Mouse (Mus musculus) midbrain, postnatal 0 days (tissue): ENCODE data around the gene Apbb2. TPM values are rescaled to one million over a fixed set of nuclear protein-coding genes. Genes with fewer than 3 reads are reported as not detected.

Source experiments
- ATAC-seq: fragments of 200-750 bp; cut with Nextera tagmentation; 2 replicates; pipeline ENCODE4 v1.8.0; 2017; ENCODE audit warnings: moderate number of reproducible peaks, mild to moderate bottlenecking, moderate TSS enrichment, moderate library complexity; ENCODE audit not compliant: low FRiP score
- DNase-seq: peaks from one replicate; pipeline ENCODE4 v3.0.0-alpha.2; 2015; ENCODE audit warnings: low spot score
- H3K27ac ChIP-seq: fragments of 300-500 bp; sonication (generic); 2 replicates; pipeline ENCODE4 v1.5.1; 2014; ENCODE audit warnings: low read depth, mild to moderate bottlenecking, low read length, mixed read lengths
- H3K27me3 ChIP-seq: fragments of 300-500 bp; sonication (generic); 2 replicates; pipeline ENCODE4 v1.6.1; 2014; ENCODE audit warnings: low read length, control low read depth, mixed read lengths; ENCODE audit not compliant: insufficient read depth
- H3K36me3 ChIP-seq: fragments of 300-500 bp; sonication (generic); 2 replicates; pipeline ENCODE4 v1.6.1; 2014; ENCODE audit warnings: low read length, control low read depth, mixed read lengths; ENCODE audit not compliant: insufficient read depth
- H3K4me1 ChIP-seq: fragments of 300-500 bp; sonication (generic); 2 replicates; pipeline ENCODE4 v1.6.1; 2014; ENCODE audit warnings: mild to moderate bottlenecking, control low read depth, antibody characterized with exemption, low read length, mixed read lengths; ENCODE audit not compliant: insufficient read depth
- H3K4me2 ChIP-seq: fragments of 300-500 bp; sonication (generic); 2 replicates; pipeline ENCODE4 v1.6.1; 2014; ENCODE audit warnings: low read depth, mild to moderate bottlenecking, low read length, mixed read lengths; ENCODE audit not compliant: poor library complexity, severe bottlenecking
- H3K4me3 ChIP-seq: fragments of 300-500 bp; sonication (generic); 2 replicates; pipeline ENCODE4 v1.5.1; 2014; ENCODE audit warnings: low read depth, mild to moderate bottlenecking, low read length, moderate library complexity
- H3K9ac ChIP-seq: fragments of 300-500 bp; sonication (generic); replicated peaks from 2 replicates; pipeline ENCODE4 v1.6.1; 2014; ENCODE audit warnings: mild to moderate bottlenecking, low read length, moderate library complexity, mixed read lengths; ENCODE audit not compliant: poor library complexity, severe bottlenecking
- H3K9me3 ChIP-seq: fragments of 300-500 bp; sonication (generic); 2 replicates; pipeline ENCODE4 v1.6.1; 2016; ENCODE audit warnings: low read length, control low read depth
- CTCF ChIP-seq: IDR thresholded peaks from 2 replicates; pipeline ENCODE4 v1.5.1; 2016; ENCODE audit warnings: antibody characterized with exemption, mild to moderate bottlenecking
- WGBS: fragments of 180-500 bp; shearing (Covaris S2); extraction: QIAGEN DNeasy Blood & Tissue Kit; methylation state at CpG from one replicate; pipeline ENCODE4 v1.1.7; 2014; 5-methylcytosine and 5-hydroxymethylcytosine counted together
- polyA plus RNA-seq: library from polyadenylated mRNA; unstranded; fragments of >200 nt; fragmentation: Nextera tagmentation; extraction: Ambion mirVana; gene quantifications from 2 replicates; pipeline ENCODE4 v1.2.1, GENCODE M21; 2015
- total RNA-seq: library from RNA; depleted of rRNA; stranded (reverse); fragments of >200 nt; gene quantifications from 2 replicates; pipeline ENCODE4 v1.2.3, GENCODE M21; 2014

The Apbb2 gene
- total and polyA plus RNA-seq, 2 experiments from 2014 or later, result 60.6 to 76.0 TPM

GRCm38 (mm10) chr5:66476266-66476665 lies 142.3 kb downstream of the Apbb2 start:
- Histone ChIP-seq H3K4me3 (no peak overlapping the region), H3K27me3 (no peaks in the 10 kb centered on the region), H3K27ac (no peak overlapping the region), H3K9ac (no peak overlapping the region), H3K4me2 (no peak overlapping the region), H3K36me3 (peaks cover 3% of the 10 kb centered on the region; the same call in 1 of the 2 replicates), H3K4me1 (no peaks in the 10 kb centered on the region), H3K9me3 (no peaks in the 10 kb centered on the region)
- 91% methylated on average over 10 of the region's 10 CpGs for WGBS
- TF ChIP-seq CTCF, result no peak
- DNase-seq (peak; percentile 37), ATAC-seq (no peak)

GRCm38 (mm10) chr5:66475824-66476223 lies 142.8 kb downstream of the Apbb2 start:
- peaks cover 3% of the 10 kb centered on the region; the same call in 1 of the 2 replicates for H3K36me3 ChIP-seq
- no peak for TF ChIP-seq CTCF

GRCm38 (mm10) chr5:66474153-66474552 lies 144.4 kb downstream of the Apbb2 start:
- Histone ChIP-seq H3K4me1 (no peaks in the 10 kb centered on the region), H3K9me3 (no peaks in the 10 kb centered on the region), H3K27ac (no peak overlapping the region), H3K9ac (no peak overlapping the region), H3K36me3 (no peaks in the 10 kb centered on the region), H3K4me2 (no peak overlapping the region), H3K27me3 (no peaks in the 10 kb centered on the region), H3K4me3 (no peak overlapping the region)
- peak; percentile 66 for ATAC-seq
- WGBS, result 66% methylated on average over 11 of the region's 11 CpGs
- TF ChIP-seq CTCF, result no peak
- DNase-seq, result no peak

More at GRCm38 (mm10) chr5:66475824-66476223, 142.8 kb downstream of the Apbb2 start:
- no peak overlapping the region for H3K27ac ChIP-seq
- H3K4me1 ChIP-seq, result no peaks in the 10 kb centered on the region
- H3K9me3 ChIP-seq, result no peaks in the 10 kb centered on the region
- H3K4me2 ChIP-seq, result no peak overlapping the region
- no peaks in the 10 kb centered on the region for H3K27me3 ChIP-seq
- DNase-seq (no peak), ATAC-seq (no peak)
- 91% methylated on average over 6 of the region's 6 CpGs for WGBS
- H3K9ac ChIP-seq, result no peak overlapping the region
- H3K4me3 ChIP-seq, result no peak overlapping the region

GRCm38 (mm10) chr5:66473599-66473998 lies 145.0 kb downstream of the Apbb2 start:
- no peaks in the 10 kb centered on the region for H3K27me3 ChIP-seq
- no peaks in the 10 kb centered on the region for H3K9me3 ChIP-seq
- H3K4me2 ChIP-seq, result no peak overlapping the region
- DNase-seq (peak; percentile 69), ATAC-seq (peak; percentile 79)
- no peak for TF ChIP-seq CTCF
- no peaks in the 10 kb centered on the region for H3K4me1 ChIP-seq
- no peak overlapping the region for H3K4me3 ChIP-seq
- H3K9ac ChIP-seq, result no peak overlapping the region
- 16% methylated on average over 12 of the region's 12 CpGs for WGBS
- no peaks in the 10 kb centered on the region for H3K36me3 ChIP-seq
- peak overlapping the region; percentile 62 for H3K27ac ChIP-seq

- Histone ChIP-seq H3K27ac (no peak overlapping the region), H3K9ac (no peak overlapping the region), H3K9me3 (no peaks in the 10 kb centered on the region), H3K4me1 (no peaks in the 10 kb centered on the region), H3K27me3 (no peaks in the 10 kb centered on the region), H3K4me3 (no peak overlapping the region), H3K4me2 (no peak overlapping the region), H3K36me3 (no peaks in the 10 kb centered on the region)
- TF ChIP-seq CTCF, result no peak
- DNase-seq, result no peak
- 89% methylated on average over 5 of the region's 5 CpGs for WGBS
- no peak for ATAC-seq
Observed at GRCm38 (mm10) chr5:66470837-66471236, 147.7 kb downstream of the Apbb2 start.

GRCm38 (mm10) chr5:66469685-66470084 lies 148.9 kb downstream of the Apbb2 start:
- ATAC-seq, result no peak
- H3K9ac ChIP-seq, result no peak overlapping the region
- no peaks in the 10 kb centered on the region for H3K4me1 ChIP-seq
- H3K4me3 ChIP-seq, result no peak overlapping the region
- no peak overlapping the region for H3K27ac ChIP-seq
- DNase-seq, result no peak
- H3K9me3 ChIP-seq, result no peaks in the 10 kb centered on the region
- H3K36me3 ChIP-seq, result no peaks in the 10 kb centered on the region
- no peak for TF ChIP-seq CTCF
- WGBS, result 83% methylated on average over 11 of the region's 11 CpGs
- no peak overlapping the region for H3K4me2 ChIP-seq
- no peaks in the 10 kb centered on the region for H3K27me3 ChIP-seq
